Mouse (Mus musculus) cerebellum, adult 18-20 months (tissue): ENCODE measurements at regions not wholly inside any gene's neighbourhood (a gene's known extent, or its start where the extent isn't known, plus 50 kb on each side); places are given as distances from the start of the nearest gene placed in this dataset.

Experiments
- DNase-seq, 2 experiments: peaks; one replicate each; pipeline ENCODE4 v3.0.0; 2021

DNA sequence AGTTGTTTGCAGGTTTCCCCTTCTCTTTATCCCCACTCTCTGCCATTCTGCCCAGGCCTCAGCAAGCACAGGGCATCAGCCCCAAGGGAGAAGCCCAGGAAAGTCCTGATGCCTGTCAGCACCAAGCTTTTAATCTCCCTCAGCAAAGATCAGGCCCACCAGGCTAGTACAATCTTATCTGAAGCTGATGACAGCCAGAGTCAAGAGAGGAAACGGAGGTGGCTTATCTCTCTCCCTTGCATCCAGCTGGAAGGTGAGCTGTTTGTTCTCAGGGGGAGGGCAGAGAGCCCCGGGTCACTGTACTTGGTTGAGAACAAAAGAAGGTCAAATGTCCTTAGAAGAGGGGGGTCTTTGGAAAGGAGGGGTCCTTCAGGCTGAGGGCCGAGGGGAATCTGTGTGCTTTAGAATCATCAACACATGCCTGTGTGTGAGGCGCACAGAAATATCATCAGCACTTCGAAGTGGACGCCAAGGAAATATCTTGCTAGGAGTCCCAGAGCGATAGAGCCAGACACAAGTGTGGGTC is 246.8 kb downstream of the Rybp start:
- DNase-seq: no peak

DNA sequence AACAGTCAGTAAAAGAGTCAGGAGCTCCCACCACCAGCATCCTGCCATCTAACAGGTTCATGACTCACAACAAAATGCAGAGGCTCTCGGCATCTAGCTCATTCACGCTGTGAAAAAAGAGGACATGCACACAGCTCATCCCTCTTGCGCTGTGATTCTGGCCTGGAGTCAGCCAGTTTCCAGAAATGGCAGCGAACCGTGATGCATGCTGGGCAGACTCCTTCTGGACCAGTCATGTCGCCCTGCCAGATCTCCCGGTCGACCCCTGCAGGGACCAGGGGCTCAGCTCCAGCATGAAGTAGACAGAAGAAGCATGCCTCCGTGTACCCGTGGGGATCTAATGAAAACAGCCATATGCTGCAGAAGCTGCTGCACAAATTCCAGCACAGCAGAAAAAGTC is 254.6 kb downstream of the Rybp start:
- peak; percentile 87 to 89 for DNase-seq

DNA sequence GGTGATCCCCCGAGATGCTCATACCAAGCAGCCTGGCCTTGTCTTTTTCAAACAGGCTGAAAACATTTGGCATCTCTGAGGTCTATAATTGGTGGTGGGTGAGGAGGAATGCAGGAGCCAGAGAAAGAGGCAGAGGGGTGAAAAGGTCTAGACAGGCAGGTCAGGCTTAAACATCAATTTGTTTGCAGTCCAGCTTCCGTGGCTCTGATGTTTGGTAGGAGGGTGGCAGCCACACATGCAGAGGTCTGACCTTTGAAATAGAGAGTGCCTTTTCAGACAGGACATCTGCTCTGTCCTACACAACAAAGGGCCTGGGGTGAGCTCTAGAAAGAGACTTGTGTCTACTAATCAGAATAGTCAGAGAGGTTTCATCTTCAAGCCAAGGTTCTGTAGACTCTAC is 256.8 kb downstream of the Rybp start:
- no peak for DNase-seq

DNA sequence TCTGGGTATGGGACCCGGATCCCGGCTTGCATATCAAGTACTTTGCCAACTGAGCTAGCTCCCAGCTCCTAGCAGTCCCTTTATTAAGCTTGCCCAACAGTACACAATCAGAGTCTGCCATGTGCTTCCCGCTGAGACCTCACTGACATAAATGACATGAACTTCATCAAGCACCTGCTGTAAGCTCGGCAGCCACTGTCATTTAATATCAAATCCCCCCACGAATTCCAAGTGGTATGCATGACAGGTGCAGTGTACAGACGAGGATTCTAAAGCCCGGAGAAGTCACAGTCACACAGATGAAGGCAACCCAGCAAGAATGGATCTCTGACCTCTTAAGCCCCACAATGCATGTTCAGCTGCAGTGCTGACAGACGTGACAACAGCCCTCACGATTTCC is 257.3 kb downstream of the Rybp start:
- no peak for DNase-seq

DNA sequence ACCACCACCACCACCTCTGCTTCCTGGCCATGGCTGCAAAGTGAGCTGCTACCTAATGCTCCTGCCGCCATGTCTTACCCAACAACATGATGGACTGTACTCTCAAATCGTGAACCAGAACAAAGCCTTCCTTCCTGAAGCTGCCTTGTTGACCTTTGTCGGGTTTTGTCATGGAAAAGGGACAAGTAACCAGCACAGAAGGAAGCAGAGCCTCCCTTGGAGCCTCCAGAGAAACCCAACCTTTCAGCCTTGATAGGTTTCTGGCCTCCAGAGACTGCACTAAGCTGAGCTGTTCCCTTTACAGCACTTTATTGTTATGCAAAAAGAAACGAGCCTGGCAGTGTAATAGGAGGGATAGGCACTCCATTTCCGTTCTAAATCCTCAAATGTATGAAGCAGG is 259.8 kb downstream of the Rybp start:
- no peak for DNase-seq

DNA sequence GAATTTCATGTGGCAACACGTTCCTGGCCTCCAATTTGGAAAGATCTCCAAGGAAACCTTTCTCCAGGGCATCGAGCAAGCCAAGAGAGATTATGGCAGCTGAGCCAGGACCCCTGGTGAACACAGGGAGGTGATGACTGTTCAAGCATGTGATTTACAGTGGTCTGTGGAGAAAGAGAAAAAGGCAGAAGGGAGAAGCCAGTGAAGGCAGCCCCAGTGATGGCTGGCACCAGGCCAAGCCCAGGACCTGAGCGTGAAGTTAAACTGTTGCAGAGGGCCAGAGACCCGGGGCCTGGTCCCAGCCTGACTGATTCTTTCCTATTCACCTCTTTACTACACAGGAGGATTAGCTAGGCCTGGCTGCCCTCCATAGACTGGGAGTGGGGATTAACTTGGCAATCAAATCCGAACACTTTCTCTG is 261.7 kb downstream of the Rybp start:
- DNase-seq: peak in 1 of 2 experiments; percentile 27

DNA sequence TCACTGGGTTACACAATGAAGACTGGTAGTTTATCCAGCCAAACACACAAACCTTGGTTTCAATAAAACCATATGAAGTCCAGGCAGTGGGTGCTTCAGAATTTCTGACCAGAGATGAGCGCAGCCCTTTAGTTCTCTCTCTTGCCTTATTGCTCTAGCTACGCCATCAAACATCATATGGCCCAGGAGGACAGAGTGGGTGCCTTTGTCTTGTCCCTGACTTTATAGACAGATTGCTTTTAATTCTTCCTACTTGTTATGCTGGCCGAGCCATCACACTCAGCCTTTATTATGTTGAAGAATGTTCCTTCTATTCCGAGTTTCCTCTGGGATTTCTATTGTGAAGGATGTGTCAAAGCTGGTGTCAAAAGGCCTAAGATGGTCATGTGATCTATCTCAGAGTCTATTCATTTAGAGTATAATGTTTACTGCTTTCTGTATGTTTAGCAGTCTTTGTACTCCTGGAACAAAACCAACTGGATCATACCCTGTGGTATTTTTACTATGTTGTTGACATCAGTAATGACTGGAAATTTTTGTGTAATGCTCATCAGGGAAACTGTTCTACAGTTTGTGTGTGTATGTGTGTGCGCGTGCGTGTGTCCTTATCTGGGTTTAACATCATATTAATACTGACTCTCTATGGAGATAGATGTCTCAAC is 263.7 kb downstream of the Rybp start:
- no peak for DNase-seq

DNA sequence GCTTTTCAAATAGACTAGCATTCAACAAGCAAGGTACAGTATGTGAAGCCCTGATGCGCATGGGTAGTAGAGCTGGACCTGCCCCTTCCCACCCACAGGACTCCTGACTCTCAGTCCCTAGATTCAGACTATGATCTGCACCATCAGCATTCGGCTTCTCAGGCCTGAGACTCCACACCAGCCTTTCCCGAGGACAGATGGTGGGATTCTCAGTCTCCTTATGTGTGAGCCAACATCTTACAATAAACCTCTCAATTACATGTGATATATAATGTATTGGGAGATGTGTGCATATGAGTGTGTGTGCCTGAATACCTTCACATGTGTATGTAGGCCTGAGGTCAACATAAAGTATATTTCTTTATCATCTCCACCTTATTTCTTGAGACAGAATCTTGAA is 268.3 kb downstream of the Rybp start:
- no peak for DNase-seq

DNA sequence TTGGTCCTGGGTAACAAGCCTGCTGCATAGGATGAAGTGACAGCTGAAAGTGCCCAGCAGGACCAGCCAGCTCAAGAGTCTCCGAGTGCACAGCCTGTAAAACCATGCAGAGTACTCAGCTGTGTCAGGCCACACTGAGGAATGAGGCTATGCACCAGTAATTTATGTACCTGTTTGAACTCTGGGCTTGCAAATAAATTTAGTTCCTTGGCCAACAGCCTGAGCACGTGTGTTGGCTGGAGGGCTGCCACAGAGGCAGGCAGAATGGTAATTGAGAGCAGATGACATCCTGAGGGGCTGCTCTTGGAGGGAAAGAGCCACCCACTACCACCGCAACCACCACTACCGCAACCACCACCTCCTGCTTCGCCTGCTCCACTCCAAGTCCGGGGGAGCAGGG is 273.3 kb downstream of the Rybp start:
- DNase-seq: no peak

DNA sequence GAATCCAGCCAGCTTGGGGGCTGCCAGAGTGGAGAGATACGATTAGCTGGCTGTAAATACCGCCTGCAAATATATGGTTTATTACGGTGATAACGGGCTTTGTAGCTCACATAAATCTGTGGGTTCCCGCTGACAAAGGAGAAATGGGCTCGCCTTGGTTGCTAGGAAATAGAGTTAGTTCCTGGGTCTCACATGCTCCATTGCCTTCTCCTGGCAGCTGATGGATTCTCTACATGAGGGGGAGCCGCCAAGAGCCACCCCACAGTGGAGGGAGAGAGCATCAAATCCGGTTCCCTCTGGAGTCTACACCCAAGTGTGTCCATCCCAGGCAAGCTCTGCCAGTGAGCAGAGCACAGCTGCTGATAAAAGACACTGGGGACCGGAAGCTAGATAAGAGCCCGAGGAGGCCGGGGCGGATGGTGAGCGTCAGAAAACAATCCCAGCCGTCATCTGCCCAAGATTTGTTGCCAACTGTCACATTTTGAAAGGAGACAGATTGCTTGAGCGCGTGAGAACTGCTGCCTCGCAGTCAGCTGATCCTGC is 275.7 kb downstream of the Rybp start:
- DNase-seq: no peak

DNA sequence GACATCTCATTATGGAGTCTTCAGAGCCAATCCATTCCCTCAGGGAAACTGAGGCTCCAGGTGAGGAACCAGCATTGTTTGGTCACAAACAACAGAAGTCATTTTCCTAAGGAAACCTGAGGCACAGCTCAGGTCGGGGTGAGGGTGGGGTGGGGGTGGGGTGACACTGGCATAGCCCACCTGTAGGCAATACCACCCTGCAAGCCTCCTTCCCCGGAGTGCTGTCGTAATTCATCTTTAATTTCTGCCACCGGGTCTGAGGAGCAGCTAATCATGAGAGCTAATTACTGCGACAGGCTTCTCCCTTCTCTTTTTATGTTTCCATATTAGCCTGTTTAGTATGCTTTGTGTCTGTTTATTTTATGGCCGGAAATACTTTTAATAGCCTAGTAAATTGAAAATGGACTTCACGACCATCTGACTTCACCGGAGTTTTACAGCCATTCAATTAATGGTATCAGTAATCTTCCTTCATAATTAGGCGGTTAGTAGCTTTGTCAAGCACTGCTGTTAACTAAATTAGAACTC is 276.3 kb downstream of the Rybp start:
- no peak for DNase-seq

DNA sequence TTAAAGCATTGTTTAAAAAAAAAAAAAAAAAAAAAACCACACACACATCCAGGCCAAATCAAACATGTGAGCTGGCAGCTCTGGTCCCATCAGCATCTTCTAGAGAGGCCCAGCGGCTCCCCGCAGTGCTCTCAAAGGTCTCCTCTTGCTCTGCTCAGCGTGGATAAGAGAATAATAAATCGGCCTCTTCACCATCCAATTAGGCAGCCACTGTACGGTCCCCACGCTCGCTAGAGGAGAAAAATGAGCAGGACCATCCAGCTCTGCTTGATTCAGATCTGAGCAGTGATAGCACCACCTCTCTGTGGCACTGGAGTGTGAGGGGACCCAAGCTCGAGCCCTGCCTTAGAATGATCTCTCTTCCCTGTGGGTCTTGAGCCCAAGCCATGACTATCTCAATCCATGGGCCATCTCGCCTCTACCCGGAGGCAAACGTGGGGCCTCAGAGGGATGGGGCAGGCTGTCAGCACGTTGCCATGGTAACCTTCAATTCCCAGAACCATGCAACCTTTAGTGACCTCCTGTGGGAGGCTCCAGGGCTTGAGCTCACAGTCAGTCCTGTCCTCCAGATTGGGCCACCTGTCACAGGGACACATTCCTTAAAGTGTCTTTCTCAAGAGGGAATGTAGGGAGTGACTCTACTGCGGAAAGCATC is 273.6 kb upstream of the Prok2 start:
- no peak for DNase-seq

DNA sequence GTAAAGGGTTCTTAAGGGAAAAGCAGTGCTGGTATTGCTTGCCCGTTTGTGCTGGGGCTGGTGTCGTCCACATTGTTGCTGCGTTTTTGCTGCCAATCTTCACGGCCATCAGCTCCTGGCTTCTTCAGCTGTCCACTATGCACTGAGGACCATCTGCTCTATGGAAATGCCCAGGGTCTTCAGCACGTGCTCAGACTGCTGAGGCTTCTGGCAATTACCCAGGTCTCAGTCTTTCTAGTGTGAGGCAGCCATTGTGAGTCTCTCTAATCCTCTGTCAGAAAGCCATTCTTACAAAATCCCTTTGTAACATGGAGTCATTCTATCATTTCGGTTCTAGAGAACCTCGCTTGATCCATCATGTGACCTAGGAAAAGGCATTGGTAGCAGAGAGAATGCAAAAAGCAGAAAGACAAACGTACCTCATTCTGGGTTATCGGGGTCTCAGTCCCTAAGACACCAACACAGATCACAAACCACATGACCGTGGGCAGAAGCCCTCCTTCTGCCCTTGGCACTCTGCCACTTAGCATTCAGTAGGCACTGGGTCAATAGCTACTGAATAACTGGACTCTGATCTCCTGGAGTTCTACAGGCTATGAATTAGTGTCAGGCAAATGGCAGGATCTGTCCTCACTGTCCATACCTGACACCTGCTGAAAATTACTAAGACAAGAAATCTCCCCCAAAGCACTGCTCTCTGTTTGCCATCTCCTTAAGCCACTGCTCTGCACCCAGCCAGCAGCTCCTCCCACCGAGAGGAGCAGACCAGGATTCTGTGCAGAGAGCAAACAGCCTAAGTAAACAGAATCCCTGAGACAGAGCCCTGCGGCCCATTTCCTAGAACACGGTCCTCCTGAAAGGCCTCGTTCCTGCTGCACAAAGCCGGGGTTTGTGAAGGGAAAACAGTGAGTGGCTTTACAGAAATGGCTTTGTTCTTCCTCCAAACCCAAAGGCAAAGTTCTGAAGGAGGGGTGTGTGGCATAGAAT is 270.1 kb upstream of the Prok2 start:
- DNase-seq: no peak

DNA sequence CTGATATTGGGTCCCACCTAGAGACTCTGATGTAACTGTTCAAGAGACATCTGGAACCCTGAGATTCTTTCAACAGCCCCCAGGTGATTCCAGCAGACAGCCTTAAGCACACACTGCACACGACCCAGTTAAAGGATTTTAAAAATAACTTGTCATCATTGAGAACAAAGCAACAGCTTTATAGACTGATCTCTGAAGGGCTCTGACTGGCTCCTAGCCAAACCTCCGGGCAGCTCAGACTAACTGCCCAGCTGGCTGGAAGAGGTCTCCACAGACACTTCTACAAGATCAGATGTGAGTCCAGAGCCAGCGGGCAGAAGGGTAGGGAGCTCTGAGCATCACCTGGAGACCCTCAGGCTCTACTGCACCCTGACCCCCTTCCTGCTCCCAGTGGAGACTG is 267.8 kb upstream of the Prok2 start:
- no peak for DNase-seq

DNA sequence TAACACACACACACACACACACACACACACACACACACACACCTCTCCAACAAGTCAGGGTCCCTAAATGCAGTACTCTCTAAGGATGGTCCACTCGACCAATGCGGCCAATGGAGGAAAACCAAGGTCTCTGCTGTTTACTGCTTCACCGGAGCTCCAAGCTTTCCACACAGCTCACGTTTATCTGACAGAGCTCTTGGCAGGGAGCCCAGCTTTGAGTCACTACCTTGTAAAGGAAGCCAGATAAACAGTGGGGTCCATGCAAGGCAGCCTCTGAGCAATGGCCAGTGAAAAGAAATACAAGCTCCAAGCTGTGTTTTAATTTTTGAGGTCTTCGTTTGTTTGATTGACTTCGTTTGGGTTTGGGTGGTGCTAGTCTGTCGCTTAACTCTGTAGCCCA is 264.9 kb upstream of the Prok2 start:
- peak; percentile 73 to 78 for DNase-seq

DNA sequence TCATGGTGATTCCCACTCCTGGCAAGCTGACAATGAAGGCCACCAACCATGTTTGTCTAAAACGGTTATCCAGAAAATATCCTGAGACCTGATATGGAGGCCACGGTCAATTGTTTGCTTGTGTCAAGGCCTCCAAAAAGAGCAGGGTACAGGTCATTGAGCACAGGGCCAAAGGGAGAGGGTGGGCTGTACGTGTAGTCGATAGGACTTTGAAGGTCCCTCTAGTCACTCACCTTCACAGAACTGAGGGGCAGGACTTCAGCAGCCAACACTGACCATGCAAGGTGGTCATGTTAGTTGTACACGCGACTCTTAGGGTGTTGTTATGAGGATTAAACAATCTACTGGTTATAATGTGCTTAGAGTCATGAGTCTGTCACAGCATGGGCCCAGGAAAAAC is 264.4 kb upstream of the Prok2 start:
- DNase-seq: no peak

DNA sequence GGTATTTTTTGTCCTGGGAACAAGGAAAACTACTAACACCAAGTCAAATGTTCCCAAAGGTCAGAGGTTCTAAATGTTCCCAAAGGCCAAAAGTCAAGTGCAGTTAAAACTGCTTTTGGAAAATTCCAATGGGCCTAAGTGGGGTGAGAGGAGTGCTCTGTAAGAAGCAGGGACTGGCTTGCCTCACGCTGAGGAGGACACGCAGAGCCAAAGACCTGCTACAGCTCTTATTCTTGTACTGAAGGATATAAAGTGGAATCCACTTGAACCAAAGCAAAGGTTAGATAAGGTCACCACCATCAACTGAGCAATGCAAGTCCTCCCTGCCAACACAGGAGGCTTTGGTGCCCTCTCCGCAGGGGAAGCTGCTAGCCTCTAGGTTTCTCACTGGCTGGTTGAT is 260.3 kb upstream of the Prok2 start:
- DNase-seq: no peak

DNA sequence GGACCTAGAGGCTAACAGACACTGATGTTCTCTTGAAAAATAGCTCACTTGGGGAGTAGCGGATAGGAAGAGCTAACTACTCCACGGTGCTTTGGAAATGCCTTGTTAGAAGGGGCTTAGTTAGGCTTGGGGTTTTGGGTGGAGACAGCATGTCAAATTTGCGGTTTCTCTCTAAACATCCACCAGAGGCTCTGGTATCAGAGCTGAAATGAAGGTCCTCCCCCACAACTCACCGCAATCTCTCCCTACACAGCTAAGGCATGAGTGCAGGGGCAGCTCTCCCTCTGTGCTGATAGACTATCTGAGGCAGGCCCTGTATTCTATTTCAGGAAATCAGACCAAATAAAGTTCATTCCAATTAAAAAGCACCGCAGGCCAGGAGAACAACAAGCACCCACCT is 259.1 kb upstream of the Prok2 start:
- no peak for DNase-seq

DNA sequence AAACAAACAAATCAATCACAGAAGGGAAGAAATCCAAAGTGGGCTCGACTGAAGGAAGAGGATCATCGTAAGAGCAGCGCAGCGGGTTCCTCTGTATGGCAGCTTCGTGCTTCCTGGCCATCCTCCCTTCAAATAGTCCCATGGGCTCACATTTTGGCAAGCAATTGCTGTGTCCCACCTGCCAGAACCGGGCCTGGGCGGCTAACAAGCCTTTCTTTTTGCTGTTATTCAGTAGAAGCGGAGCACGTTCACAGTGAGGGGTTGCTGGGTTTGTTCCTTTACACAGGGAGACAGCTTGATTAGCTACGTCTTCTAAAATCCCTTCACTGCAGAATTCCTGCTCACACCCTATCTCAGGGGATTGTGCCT is 258.6 kb upstream of the Prok2 start:
- no peak for DNase-seq

DNA sequence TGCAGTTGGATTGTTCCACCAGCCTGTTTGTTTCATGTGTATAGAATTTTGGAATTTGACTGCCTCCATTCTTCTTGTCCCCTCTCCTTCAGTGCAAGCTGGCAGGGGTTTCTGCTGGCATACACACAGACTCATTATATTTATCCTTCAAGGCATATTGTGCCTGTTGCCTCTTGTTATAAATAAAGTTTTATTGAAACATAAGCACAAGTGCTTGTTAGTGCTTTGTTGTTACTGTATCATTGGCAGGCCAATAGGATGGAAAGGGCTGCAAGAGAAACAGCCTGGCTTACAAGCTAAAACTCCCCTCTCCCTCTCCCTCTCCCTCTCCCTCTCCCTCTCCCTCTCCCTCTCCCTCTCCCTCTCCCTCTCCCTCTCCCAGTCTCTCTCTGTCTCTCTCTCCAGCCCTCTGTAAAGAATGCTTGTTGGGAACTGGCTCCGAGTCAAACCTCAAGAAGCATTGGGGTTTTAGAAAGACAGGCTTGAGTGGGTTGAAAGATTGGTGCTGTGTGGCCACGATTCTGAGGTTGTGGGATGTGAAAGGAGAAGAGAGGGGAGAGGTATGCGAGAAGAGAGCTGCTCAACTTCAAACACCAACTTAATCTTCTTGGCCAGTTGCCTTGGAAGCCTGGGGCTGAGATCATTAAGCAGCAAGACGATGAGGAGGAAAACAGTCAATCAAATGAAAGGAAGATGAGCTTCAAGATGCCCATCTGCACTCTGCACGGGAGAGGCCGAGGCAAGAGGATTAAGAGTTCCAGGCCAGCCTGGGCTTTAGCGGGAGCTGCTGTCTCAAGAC is 258.1 kb upstream of the Prok2 start:
- no peak for DNase-seq

DNA sequence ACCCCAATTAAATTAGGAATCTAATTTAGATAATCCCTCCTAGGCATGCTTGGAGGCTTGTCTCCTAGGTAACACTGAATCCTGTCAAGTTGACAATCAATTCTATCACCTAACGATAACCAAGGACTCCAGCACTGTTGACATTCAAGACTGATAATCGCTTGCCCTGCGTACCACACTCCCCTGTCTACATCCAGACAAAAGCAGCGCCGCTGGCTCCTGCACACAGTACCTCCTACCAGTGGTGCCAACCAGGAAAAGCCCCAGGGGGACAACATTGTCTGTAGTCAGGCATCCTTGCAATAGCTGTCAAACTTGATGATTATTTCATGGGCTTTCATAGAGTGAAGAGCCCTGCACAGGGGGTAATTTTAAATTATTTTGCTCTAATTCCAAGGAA is 253.4 kb upstream of the Prok2 start:
- DNase-seq: no peak

DNA sequence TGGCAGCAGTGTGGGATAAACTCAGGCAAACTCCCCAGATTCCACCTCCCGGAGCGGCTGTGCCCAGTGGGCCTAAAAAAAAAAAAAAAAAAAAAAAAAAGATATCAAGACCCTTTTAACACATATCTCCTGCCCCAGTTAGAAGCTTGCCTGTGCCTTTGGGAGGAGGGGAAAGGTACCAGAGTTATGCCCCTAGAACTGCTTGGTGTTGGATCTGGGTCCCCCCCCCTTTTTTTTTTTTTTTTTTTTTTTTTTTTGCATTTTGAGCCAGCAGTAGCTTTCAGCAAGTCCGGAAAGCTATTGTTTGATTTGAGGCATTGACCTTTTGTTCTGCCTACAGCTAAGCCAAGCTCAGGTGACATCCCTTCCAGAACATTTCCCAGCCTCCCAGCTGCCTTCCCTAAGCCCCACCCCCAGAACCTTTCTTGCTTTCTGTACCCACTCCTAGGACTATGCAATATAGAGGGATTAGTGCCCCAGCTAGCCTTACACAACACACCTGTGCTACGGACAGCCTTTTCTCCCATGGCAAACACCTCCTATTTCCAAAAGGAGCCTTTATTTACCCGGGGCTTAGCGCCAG is 252.1 kb upstream of the Prok2 start:
- no peak for DNase-seq
